Mouse (Mus musculus) liver, postnatal 0 days (tissue): ENCODE measurements around the gene Slc24a3.

Experiments used
- CTCF ChIP-seq: sonication (generic); IDR thresholded peaks from 2 replicates; pipeline ENCODE4 v1.5.1; 2016; ENCODE audit warnings: antibody characterized with exemption, low read depth
- EP300 ChIP-seq: IDR thresholded peaks from 2 replicates; pipeline ENCODE4 v1.6.1; 2016; ENCODE audit warnings: antibody characterized with exemption, low read depth, mild to moderate bottlenecking

GRCm38 (mm10) chr2:145564596-145564995 lies 397.0 kb downstream of the Slc24a3 start:
- TF ChIP-seq CTCF (no peak), EP300 (no peak)
